Mouse (Mus musculus) cerebellum, postnatal 4 days (tissue): ENCODE results near the gene Castor1.
"Not testable (repeated sequence)": the region's sequence is repeated elsewhere in the genome, so short reads cannot be mapped to it uniquely, and the experiment has no call there.

Source experiments
- DNase-seq, 2 experiments: peaks; one replicate each; pipeline ENCODE4 v3.0.0; 2022; ENCODE audit warnings: low spot score in 2 of 2, mixed read lengths in 1 of 2

Castor1 gene

GRCm38 (mm10) chr11:4217914-4218629 lies at the start of gene Castor1:
Gene Castor1 (plus strand): TSS chr11:4218225.
- DNase-seq, result peak; percentile 40 to 42

- peak in 1 of 2 experiments; percentile 23 for DNase-seq
Measured at GRCm38 (mm10) chr11:4174586-4174985, 43.4 kb upstream of the Castor1 start.

GRCm38 (mm10) chr11:4177716-4178115 lies 40.3 kb upstream of the Castor1 start:
- no peak for DNase-seq

GRCm38 (mm10) chr11:4182061-4182460 lies 36.0 kb upstream of the Castor1 start:
- DNase-seq, result no peak

- no peak for DNase-seq
Measured at GRCm38 (mm10) chr11:4183511-4183910, 34.5 kb upstream of the Castor1 start.

- DNase-seq, result no peak
Measured at GRCm38 (mm10) chr11:4184251-4184952, 33.6 kb upstream of the Castor1 start.

- DNase-seq, result not testable (repeated sequence)
Measured at GRCm38 (mm10) chr11:4185480-4185879, 32.5 kb upstream of the Castor1 start.

GRCm38 (mm10) chr11:4186486-4187317 lies 31.3 kb upstream of the Castor1 start, which contains the start of gene Tbc1d10a:
Gene Tbc1d10a (plus strand): TSS chr11:4186789.
- peak; percentile 97 for DNase-seq

GRCm38 (mm10) chr11:4187318-4187700 lies 30.7 kb upstream of the Castor1 start:
- DNase-seq, result no peak

- DNase-seq, result no peak
Measured at GRCm38 (mm10) chr11:4189182-4189581, 28.8 kb upstream of the Castor1 start.

- no peak for DNase-seq
Measured at GRCm38 (mm10) chr11:4190677-4191076, 27.3 kb upstream of the Castor1 start.

- no peak for DNase-seq
Measured at GRCm38 (mm10) chr11:4192757-4193156, 25.3 kb upstream of the Castor1 start.

GRCm38 (mm10) chr11:4193420-4193819 lies 24.6 kb upstream of the Castor1 start:
- no peak for DNase-seq

- no peak for DNase-seq
Measured at GRCm38 (mm10) chr11:4195597-4196031, 22.4 kb upstream of the Castor1 start.

- no peak for DNase-seq
Measured at GRCm38 (mm10) chr11:4196636-4197035, 21.4 kb upstream of the Castor1 start.

GRCm38 (mm10) chr11:4197691-4198090 lies 20.3 kb upstream of the Castor1 start:
- no peak for DNase-seq

- DNase-seq, result no peak
Measured at GRCm38 (mm10) chr11:4201981-4202700, 15.9 kb upstream of the Castor1 start.

GRCm38 (mm10) chr11:4202995-4203704 lies 14.9 kb upstream of the Castor1 start:
- no peak for DNase-seq

GRCm38 (mm10) chr11:4203705-4204074 lies 14.3 kb upstream of the Castor1 start:
- no peak for DNase-seq

- no peak for DNase-seq
Measured at GRCm38 (mm10) chr11:4205097-4205655, 12.8 kb upstream of the Castor1 start.

- DNase-seq, result no peak
Measured at GRCm38 (mm10) chr11:4205951-4206350, 12.1 kb upstream of the Castor1 start.
